Mouse (Mus musculus) olfactory bulb, adult 2 months (tissue): ENCODE results near the gene Cradd. TPM values are rescaled to one million over a fixed set of nuclear protein-coding genes. Genes with fewer than 3 reads are reported as not detected.

Source experiments
- H3K27ac ChIP-seq: fragments of 200-500 bp; 2 replicates; pipeline ENCODE4 v1.5.1; 2012; ENCODE audit warnings: low read depth, low read length; ENCODE audit not compliant: insufficient read depth
- H3K4me1 ChIP-seq: fragments of 200-500 bp; 2 replicates; pipeline ENCODE4 v1.6.1; 2012; ENCODE audit warnings: low read length; ENCODE audit not compliant: control insufficient read depth, insufficient read depth
- H3K4me3 ChIP-seq: fragments of 200-500 bp; 2 replicates; pipeline ENCODE4 v1.5.1; 2012; ENCODE audit warnings: mild to moderate bottlenecking, low read depth, low read length, moderate library complexity; ENCODE audit not compliant: insufficient read depth
- CTCF ChIP-seq: fragments of 200-500 bp; IDR thresholded peaks from 2 replicates; pipeline ENCODE4 v1.5.1; 2012; ENCODE audit warnings: low read depth, mild to moderate bottlenecking, low read length, moderate library complexity; ENCODE audit not compliant: insufficient read depth
- POLR2A ChIP-seq: fragments of 200-500 bp; IDR thresholded peaks from 2 replicates; pipeline ENCODE4 v1.6.1; 2012; ENCODE audit warnings: mild to moderate bottlenecking, low read depth, low read length, moderate library complexity; ENCODE audit not compliant: insufficient read depth
- WGBS: fragments of 180-500 bp; shearing (Covaris S2); methylation state at CpG from one replicate; pipeline ENCODE4 v1.1.7; 2018; 5-methylcytosine and 5-hydroxymethylcytosine counted together
- polyA plus RNA-seq: library from polyadenylated mRNA; stranded (reverse); fragments of >200 nt; gene quantifications from 2 replicates; pipeline ENCODE4 v1.2.4, GENCODE M21; 2012; ENCODE audit warnings: low replicate concordance; ENCODE audit not compliant: missing spikeins, insufficient read depth, insufficient read length

The Cradd gene
- polyA plus RNA-seq, 1 experiment: not detected

- 62% methylated on average over 6 of the region's 6 CpGs for WGBS
Measured at GRCm38 (mm10) chr10:95248362-95248761, 75.6 kb downstream of the Cradd start.

DNA sequence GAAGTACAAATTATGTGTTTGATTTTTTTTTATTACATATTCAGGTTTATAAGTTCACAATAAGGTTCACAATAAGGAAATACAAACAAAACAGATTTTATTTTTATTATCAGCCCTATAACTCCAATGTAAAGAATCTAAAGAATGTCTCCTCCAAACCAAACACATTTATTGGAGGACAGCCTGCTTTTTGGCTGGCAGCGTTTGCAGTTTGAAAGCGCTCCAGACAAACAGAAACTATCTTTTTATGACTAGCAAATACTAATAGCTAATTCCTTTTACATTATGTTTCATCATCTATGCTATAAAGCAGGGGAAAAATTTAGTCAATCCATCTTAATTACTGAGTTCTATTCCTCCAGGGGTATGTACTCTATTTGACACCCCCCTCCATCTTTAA, 77.2 kb downstream of the Cradd start:
- H3K4me3 ChIP-seq: no peak overlapping the region
- no peak overlapping the region for H3K27ac ChIP-seq
- WGBS: 67% methylated on average over 2 of the region's 2 CpGs
- TF ChIP-seq CTCF (no peak), POLR2A (no peak)
- H3K4me1 ChIP-seq: no peaks in the 10 kb centered on the region; the same call in 1 of the 2 replicates

More at GRCm38 (mm10) chr10:95248362-95248761, 75.6 kb downstream of the Cradd start:
- H3K27ac ChIP-seq: no peak overlapping the region
- no peak for TF ChIP-seq CTCF
- no peak for TF ChIP-seq POLR2A
- no peaks in the 10 kb centered on the region; the same call in 1 of the 2 replicates for H3K4me1 ChIP-seq
- no peak overlapping the region for H3K4me3 ChIP-seq

DNA sequence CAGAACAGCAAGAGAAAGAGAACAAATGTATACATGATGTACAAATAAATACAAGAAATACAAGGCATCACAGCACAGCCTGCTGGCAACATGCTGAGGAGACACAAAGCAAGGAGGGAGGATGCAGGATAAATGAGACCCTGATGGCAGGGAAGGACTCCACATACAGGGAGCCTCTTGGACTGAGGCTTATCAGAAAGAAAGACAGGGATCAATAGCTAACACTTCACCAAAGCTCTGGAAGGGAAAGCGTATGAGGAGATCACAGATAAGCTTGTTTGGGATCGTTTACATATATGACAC, 78.3 kb downstream of the Cradd start:
- Histone ChIP-seq H3K4me1 (no peaks in the 10 kb centered on the region; the same call in 1 of the 2 replicates), H3K27ac (no peak overlapping the region), H3K4me3 (no peak overlapping the region)
- TF ChIP-seq CTCF (no peak), POLR2A (no peak)
- WGBS: 86% methylated on average over 2 of the region's 2 CpGs

- H3K4me1 ChIP-seq: no peaks in the 10 kb centered on the region
- WGBS: 48% methylated on average over 23 of the region's 23 CpGs
- no peak for TF ChIP-seq CTCF
- no peak for TF ChIP-seq POLR2A
- no peak overlapping the region for H3K4me3 ChIP-seq
- no peak overlapping the region for H3K27ac ChIP-seq
Measured at GRCm38 (mm10) chr10:95244961-95245679, 78.8 kb downstream of the Cradd start.

DNA sequence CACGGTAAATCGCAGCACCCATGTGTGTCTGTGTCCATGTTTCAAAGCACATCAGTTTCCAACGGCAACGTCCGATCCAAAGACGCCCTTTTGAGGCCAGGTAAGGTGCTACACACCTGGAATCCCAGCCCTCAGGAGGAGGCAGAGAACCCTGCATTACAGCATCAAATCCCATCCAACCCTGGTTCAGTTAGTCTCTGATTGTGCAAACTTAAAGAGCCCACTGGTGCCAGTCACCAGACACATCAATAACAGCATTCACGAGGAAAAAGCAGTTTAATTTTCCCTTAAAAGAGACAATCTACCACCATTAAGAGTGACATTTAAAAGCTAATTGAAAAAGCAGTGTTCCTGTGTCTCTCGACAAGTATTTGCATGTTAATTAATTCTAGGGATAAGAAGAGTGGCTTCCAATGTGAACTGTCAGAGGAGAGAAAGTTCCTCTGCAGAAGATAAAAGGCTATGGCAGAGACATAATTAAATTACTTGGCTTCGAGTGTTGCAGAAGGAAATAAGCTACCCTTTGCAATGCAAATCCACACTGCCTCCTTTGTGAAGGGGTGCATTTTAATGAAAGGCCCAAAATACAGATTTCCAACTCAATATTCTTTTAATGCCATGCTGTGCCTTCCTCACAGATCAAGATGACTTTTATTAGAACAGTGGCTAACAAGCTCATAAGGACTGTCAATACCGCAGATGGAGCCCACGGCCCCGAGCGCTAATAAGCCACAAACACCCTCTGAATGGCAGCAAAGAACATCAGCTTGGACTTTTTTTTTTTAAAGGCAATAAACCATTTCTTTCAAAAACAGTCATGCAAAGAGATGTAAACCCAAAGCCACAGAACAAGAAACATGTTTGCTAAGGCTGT, 84.5 kb downstream of the Cradd start:
- H3K4me3 ChIP-seq: no peak overlapping the region
- peaks cover 10% of the 10 kb centered on the region; the same call in 1 of the 2 replicates for H3K4me1 ChIP-seq
- H3K27ac ChIP-seq: no peak overlapping the region
- no peak for TF ChIP-seq CTCF
- TF ChIP-seq POLR2A: no peak
- WGBS: 34% methylated on average over 13 of the region's 13 CpGs

DNA sequence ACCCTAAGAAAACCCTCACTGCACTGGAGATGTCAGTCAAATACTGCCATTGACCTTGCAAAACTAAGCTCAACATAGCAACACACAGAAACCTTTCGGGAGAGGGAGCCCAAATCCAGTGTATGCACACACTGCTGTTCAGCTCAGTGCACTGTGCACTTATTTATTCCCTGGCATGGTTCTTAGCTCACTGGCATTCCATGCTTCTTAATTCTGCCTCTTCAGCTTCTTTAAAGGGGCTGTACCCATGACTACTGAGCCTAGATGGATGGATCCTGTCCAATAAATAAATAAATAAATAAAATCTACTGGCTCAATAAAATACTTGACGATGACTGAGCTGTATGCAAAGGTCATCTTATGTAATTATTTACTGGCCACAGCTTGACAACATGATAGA, 85.3 kb downstream of the Cradd start:
- no peak overlapping the region for H3K4me3 ChIP-seq
- no peak overlapping the region for H3K27ac ChIP-seq
- 56% methylated on average over 2 of the region's 2 CpGs for WGBS
- no peak for TF ChIP-seq CTCF
- TF ChIP-seq POLR2A: no peak
- peaks cover 10% of the 10 kb centered on the region; the same call in 1 of the 2 replicates for H3K4me1 ChIP-seq

- Histone ChIP-seq H3K4me3 (no peak overlapping the region), H3K4me1 (peaks cover 10% of the 10 kb centered on the region; the same call in 1 of the 2 replicates), H3K27ac (no peak overlapping the region)
- TF ChIP-seq POLR2A (no peak), CTCF (no peak)
- 72% methylated on average over 8 of the region's 8 CpGs for WGBS
Measured at GRCm38 (mm10) chr10:95236226-95236625, 87.7 kb downstream of the Cradd start.

GRCm38 (mm10) chr10:95234661-95235060, 89.3 kb downstream of the Cradd start:
- no peak overlapping the region for H3K27ac ChIP-seq
- H3K4me1 ChIP-seq: peaks cover 10% of the 10 kb centered on the region; the same call in 1 of the 2 replicates
- H3K4me3 ChIP-seq: no peak overlapping the region
- 59% methylated on average over 3 of the region's 3 CpGs for WGBS
- TF ChIP-seq POLR2A (no peak), CTCF (no peak)

DNA sequence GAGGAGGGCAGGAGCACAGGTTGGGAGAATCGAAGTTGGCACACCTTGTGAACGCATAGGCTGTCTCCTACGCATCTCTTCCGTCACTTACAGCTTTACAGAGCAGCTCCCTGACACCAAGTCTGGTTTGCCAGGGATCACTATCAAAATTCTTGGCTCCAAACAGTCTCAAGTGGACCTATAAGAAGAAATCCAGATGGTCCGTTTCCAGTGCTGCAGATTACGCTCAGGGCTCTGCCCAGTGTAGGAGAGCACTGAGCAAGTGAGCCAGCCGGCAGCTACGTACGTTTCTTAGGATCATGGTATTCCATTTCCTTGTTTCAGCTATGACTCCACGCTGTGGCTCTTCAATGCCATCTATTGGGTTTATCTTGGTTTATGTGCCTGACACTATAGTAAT, 90.9 kb downstream of the Cradd start:
- TF ChIP-seq CTCF (no peak), POLR2A (no peak)
- Histone ChIP-seq H3K27ac (no peak overlapping the region), H3K4me3 (no peak overlapping the region), H3K4me1 (peaks cover 5% of the 10 kb centered on the region; the same call in 1 of the 2 replicates)
- 90% methylated on average over 10 of the region's 10 CpGs for WGBS
